Mouse (Mus musculus) forebrain, embryonic 12.5 days (tissue): ENCODE measurements around the gene Mamdc2. TPM values are rescaled to one million over a fixed set of nuclear protein-coding genes. Genes with fewer than 3 reads are reported as not detected.

Experiments
- ATAC-seq: fragments of 200-750 bp; cut with Nextera tagmentation; 2 replicates; pipeline ENCODE4 v1.8.0; 2017; ENCODE audit warnings: moderate TSS enrichment; ENCODE audit not compliant: low FRiP score
- H3K27ac ChIP-seq: fragments of 300-500 bp; sonication (generic); 2 replicates; pipeline ENCODE4 v1.5.1; 2016; ENCODE audit warnings: mild to moderate bottlenecking
- H3K27me3 ChIP-seq: fragments of 300-500 bp; sonication (generic); 2 replicates; pipeline ENCODE4 v1.6.1; 2016; ENCODE audit warnings: mild to moderate bottlenecking
- H3K36me3 ChIP-seq: fragments of 300-500 bp; sonication (generic); replicated peaks from 2 replicates; pipeline ENCODE4 v1.6.1; 2016; ENCODE audit warnings: mild to moderate bottlenecking
- H3K4me1 ChIP-seq: fragments of 300-500 bp; sonication (generic); 2 replicates; pipeline ENCODE4 v1.6.1; 2016
- H3K4me2 ChIP-seq: fragments of 300-500 bp; sonication (generic); 2 replicates; pipeline ENCODE4 v1.6.1; 2016; ENCODE audit warnings: mild to moderate bottlenecking, moderate library complexity
- H3K4me3 ChIP-seq: fragments of 300-500 bp; sonication (generic); replicated peaks from 2 replicates; pipeline ENCODE4 v1.5.1; 2016; ENCODE audit warnings: mild to moderate bottlenecking
- H3K9ac ChIP-seq: fragments of 300-500 bp; sonication (generic); 2 replicates; pipeline ENCODE4 v1.6.1; 2016; ENCODE audit warnings: mild to moderate bottlenecking
- H3K9me3 ChIP-seq: fragments of 300-500 bp; sonication (generic); 2 replicates; pipeline ENCODE4 v1.6.1; 2016
- WGBS: fragments of 180-500 bp; shearing (Covaris S2); methylation state at CpG from one replicate; pipeline ENCODE4 v1.1.7; 2016; 5-methylcytosine and 5-hydroxymethylcytosine counted together
- polyA plus RNA-seq: library from polyadenylated mRNA; unstranded; fragments of >200 nt; fragmentation: Nextera tagmentation; extraction: Ambion mirVana; gene quantifications from 2 replicates; pipeline ENCODE4 v1.2.1, GENCODE M21; 2016

The Mamdc2 gene
- polyA plus RNA-seq, 1 experiment from 2014 or later: 1.5 TPM

GRCm38 (mm10) chr19:23478895-23479596, 30.8 kb upstream of the Mamdc2 start:
- no peak overlapping the region for H3K4me2 ChIP-seq
- ATAC-seq: peak; percentile 55; the same call in 1 of the 2 replicates
- no peak overlapping the region for H3K27ac ChIP-seq
- H3K36me3 ChIP-seq: no peaks in the 10 kb centered on the region
- no peaks in the 10 kb centered on the region for H3K4me1 ChIP-seq
- H3K27me3 ChIP-seq: no peaks in the 10 kb centered on the region
- WGBS: 9% methylated on average over 10 of the region's 10 CpGs
- no peak overlapping the region for H3K9ac ChIP-seq
- no peak overlapping the region for H3K4me3 ChIP-seq
- H3K9me3 ChIP-seq: no peaks in the 10 kb centered on the region

- ATAC-seq: no peak
- WGBS: 89% methylated on average over 6 of the region's 6 CpGs
- Histone ChIP-seq H3K9me3 (no peaks in the 10 kb centered on the region), H3K27ac (no peak overlapping the region), H3K9ac (no peak overlapping the region), H3K4me3 (no peak overlapping the region), H3K36me3 (no peaks in the 10 kb centered on the region), H3K27me3 (no peaks in the 10 kb centered on the region), H3K4me1 (no peaks in the 10 kb centered on the region), H3K4me2 (no peak overlapping the region)
Measured at GRCm38 (mm10) chr19:23477826-23478225, 29.6 kb upstream of the Mamdc2 start.

- 0 out of 2 replicates have a peak, but pooled peaks cover 6% of the 10 kb centered on the region for H3K27me3 ChIP-seq
- H3K36me3 ChIP-seq: no peaks in the 10 kb centered on the region
- no peak overlapping the region for H3K9ac ChIP-seq
- WGBS: 3% methylated on average over 1 of the region's 1 CpGs
- no peak overlapping the region for H3K4me3 ChIP-seq
- no peaks in the 10 kb centered on the region for H3K9me3 ChIP-seq
- no peak overlapping the region for H3K27ac ChIP-seq
- ATAC-seq: no peak
- peaks cover 8% of the 10 kb centered on the region for H3K4me1 ChIP-seq
- H3K4me2 ChIP-seq: no peak overlapping the region
Measured at GRCm38 (mm10) chr19:23467866-23468265, 19.6 kb upstream of the Mamdc2 start.

- peaks cover 8% of the 10 kb centered on the region for H3K4me1 ChIP-seq
- no peak overlapping the region for H3K4me3 ChIP-seq
- no peaks in the 10 kb centered on the region for H3K9me3 ChIP-seq
- 0 out of 2 replicates have a peak, but pooled peaks cover 6% of the 10 kb centered on the region for H3K27me3 ChIP-seq
- 55% methylated on average over 2 of the region's 2 CpGs for WGBS
- H3K36me3 ChIP-seq: no peaks in the 10 kb centered on the region
- no peak for ATAC-seq
- H3K27ac ChIP-seq: no peak overlapping the region
- no peak overlapping the region for H3K9ac ChIP-seq
- H3K4me2 ChIP-seq: no peak overlapping the region
Measured at GRCm38 (mm10) chr19:23467011-23467410, 18.8 kb upstream of the Mamdc2 start.

- 46% methylated on average over 4 of the region's 4 CpGs for WGBS
- ATAC-seq: no peak
- no peak overlapping the region for H3K9ac ChIP-seq
- no peaks in the 10 kb centered on the region for H3K9me3 ChIP-seq
- no peaks in the 10 kb centered on the region for H3K4me1 ChIP-seq
- no peaks in the 10 kb centered on the region for H3K36me3 ChIP-seq
- no peak overlapping the region for H3K27ac ChIP-seq
- H3K4me3 ChIP-seq: no peak overlapping the region
- 0 out of 2 replicates have a peak, but pooled peaks cover 3% of the 10 kb centered on the region for H3K27me3 ChIP-seq
- H3K4me2 ChIP-seq: no peak overlapping the region
Measured at GRCm38 (mm10) chr19:23457492-23457891, 9.2 kb upstream of the Mamdc2 start.

GRCm38 (mm10) chr19:23451361-23451760, 3.1 kb upstream of the Mamdc2 start:
- H3K27me3 ChIP-seq: peaks cover 25% of the 10 kb centered on the region
- H3K4me2 ChIP-seq: no peak overlapping the region
- H3K9ac ChIP-seq: no peak overlapping the region
- H3K4me1 ChIP-seq: peaks cover 17% of the 10 kb centered on the region
- H3K27ac ChIP-seq: no peak overlapping the region
- no peak overlapping the region for H3K4me3 ChIP-seq
- H3K36me3 ChIP-seq: no peaks in the 10 kb centered on the region
- ATAC-seq: no peak
- no peaks in the 10 kb centered on the region for H3K9me3 ChIP-seq
- 82% methylated on average over 4 of the region's 4 CpGs for WGBS

- Histone ChIP-seq H3K9me3 (no peaks in the 10 kb centered on the region), H3K9ac (peak overlapping the region; percentile 55), H3K27me3 (peaks cover 31% of the 10 kb centered on the region), H3K36me3 (no peaks in the 10 kb centered on the region), H3K27ac (no peak overlapping the region), H3K4me3 (peak overlapping the region; percentile 44), H3K4me1 (peaks cover 17% of the 10 kb centered on the region), H3K4me2 (peak overlapping the region; percentile 92)
- ATAC-seq: peak; percentile 63; the same call in 1 of the 2 replicates
- under 1% methylated on average over 23 of the region's 23 CpGs for WGBS
Measured at GRCm38 (mm10) chr19:23447221-23447987, 838 bp downstream of the Mamdc2 start.

GRCm38 (mm10) chr19:23444910-23445845, 3.1 kb downstream of the Mamdc2 start:
- Histone ChIP-seq H3K4me1 (peaks cover 17% of the 10 kb centered on the region), H3K9me3 (no peaks in the 10 kb centered on the region), H3K36me3 (no peaks in the 10 kb centered on the region), H3K4me2 (no peak overlapping the region), H3K27me3 (peaks cover 31% of the 10 kb centered on the region), H3K27ac (no peak overlapping the region), H3K4me3 (no peak overlapping the region), H3K9ac (no peak overlapping the region)
- WGBS: 60% methylated on average over 7 of the region's 7 CpGs
- no peak for ATAC-seq

- Histone ChIP-seq H3K9me3 (no peaks in the 10 kb centered on the region), H3K4me3 (no peak overlapping the region), H3K4me1 (no peaks in the 10 kb centered on the region), H3K27ac (no peak overlapping the region), H3K36me3 (no peaks in the 10 kb centered on the region), H3K9ac (no peak overlapping the region), H3K27me3 (no peaks in the 10 kb centered on the region), H3K4me2 (no peak overlapping the region)
- 74% methylated on average over 3 of the region's 4 CpGs for WGBS
- no peak for ATAC-seq
Measured at GRCm38 (mm10) chr19:23435731-23436130, 12.5 kb downstream of the Mamdc2 start.

- Histone ChIP-seq H3K4me2 (no peak overlapping the region), H3K4me1 (no peaks in the 10 kb centered on the region), H3K36me3 (no peaks in the 10 kb centered on the region), H3K4me3 (no peak overlapping the region), H3K9me3 (no peaks in the 10 kb centered on the region), H3K9ac (no peak overlapping the region), H3K27ac (no peak overlapping the region), H3K27me3 (no peaks in the 10 kb centered on the region)
- WGBS: 87% methylated on average over 11 of the region's 11 CpGs
- no peak for ATAC-seq
Measured at GRCm38 (mm10) chr19:23434433-23434832, 13.8 kb downstream of the Mamdc2 start.

GRCm38 (mm10) chr19:23417668-23418067, 30.6 kb downstream of the Mamdc2 start:
- Histone ChIP-seq H3K4me1 (no peaks in the 10 kb centered on the region), H3K4me3 (no peak overlapping the region), H3K9ac (no peak overlapping the region), H3K4me2 (no peak overlapping the region), H3K27ac (no peak overlapping the region), H3K36me3 (no peaks in the 10 kb centered on the region), H3K27me3 (no peaks in the 10 kb centered on the region), H3K9me3 (no peaks in the 10 kb centered on the region)
- WGBS: 94% methylated on average over 1 of the region's 1 CpGs
- no peak for ATAC-seq

- no peak for ATAC-seq
- no peak overlapping the region for H3K4me3 ChIP-seq
- no peaks in the 10 kb centered on the region for H3K9me3 ChIP-seq
- no peak overlapping the region for H3K9ac ChIP-seq
- H3K4me2 ChIP-seq: no peak overlapping the region
- 0 out of 2 replicates have a peak, but pooled peaks cover 8% of the 10 kb centered on the region for H3K27me3 ChIP-seq
- no peaks in the 10 kb centered on the region for H3K4me1 ChIP-seq
- 93% methylated on average over 5 of the region's 5 CpGs for WGBS
- H3K36me3 ChIP-seq: no peaks in the 10 kb centered on the region
- no peak overlapping the region for H3K27ac ChIP-seq
Measured at GRCm38 (mm10) chr19:23410800-23411199, 37.4 kb downstream of the Mamdc2 start.
